ENCODE assay signal across 13 mouse cellular contexts in genomic region chr4:138523775-138524174, GRCm38 (mm10).
DNase-seq lines count a peak whose midpoint lies in the region; ATAC-seq and TF ChIP-seq lines count a peak whose summit lies in the region.
"Had no signal": no experiment of that assay in that cellular context is flagged by ENCODE, and none has a peak within 500 bp of the region (broad histone marks: within the 10 kb centered on the region; RNA-seq: fewer than 3 reads in every experiment).

No protein-coding gene starts in this region.

- TF ChIP-seq CTCF in left cerebral cortex, adult 2 months (IDR thresholded peaks at IDR 0.05): no peak; the same call in 1 of the 2 replicates
- no peak for TF ChIP-seq CTCF in brain, embryonic 14.5 days (IDR thresholded peaks at IDR 0.05; ENCODE audit: borderline replicate concordance, extremely low read depth, insufficient read depth, insufficient read length)

- H3K9me3 ChIP-seq in heart, embryonic 14.5 days (ENCODE audit: control insufficient read depth, low read length): no peaks in the 10 kb centered on the region
- H3K9me3 ChIP-seq in hindbrain, embryonic 13.5 days: no peaks in the 10 kb centered on the region
- H3K9me3 ChIP-seq: limb, embryonic 15.5 days; megakaryocyte, embryonic 14.5 days had no signal

- peak; percentile 46; the same call in 1 of the 2 replicates for ATAC-seq in heart, embryonic 14.5 days (ENCODE audit: insufficient number of reproducible peaks, insufficient read depth, low FRiP score, low read depth)
- peak; percentile 48; the same call in 1 of the 2 replicates for ATAC-seq in hindbrain, embryonic 13.5 days (ENCODE audit: low FRiP score)

- H3K27me3 ChIP-seq in heart, embryonic 14.5 days (ENCODE audit: control insufficient read depth, insufficient read depth, low read length): peaks cover 12% of the 10 kb centered on the region; the same call in 1 of the 2 replicates
- 0 out of 2 replicates have a peak, but pooled peaks cover 5% of the 10 kb centered on the region for H3K27me3 ChIP-seq in hindbrain, embryonic 13.5 days
- H3K27me3 ChIP-seq: limb, embryonic 15.5 days had no signal

- no peaks in the 10 kb centered on the region for H3K36me3 ChIP-seq in heart, embryonic 14.5 days (ENCODE audit: control insufficient read depth, insufficient read depth, low read length)
- no peaks in the 10 kb centered on the region for H3K36me3 ChIP-seq in hindbrain, embryonic 13.5 days
- H3K36me3 ChIP-seq: limb, embryonic 15.5 days had no signal

- DNase-seq in heart, adult 11 months: no peak
- no peak for DNase-seq in left cerebral cortex, adult 2 months (ENCODE audit: extremely low spot score in 1 of 2, low spot score in 2 of 2)
- no peak for DNase-seq in left cerebral cortex, adult 11 months (ENCODE audit: low spot score)
- peak; percentile 41 for DNase-seq in brain, embryonic 14.5 days (ENCODE audit: low read depth)
- DNase-seq in B cell, adult 2 months: no peak
- DNase-seq in testis, postnatal 14 days (ENCODE audit: low spot score): no peak
- DNase-seq: cerebellum, adult 11-12 months; kidney, adult 8-10 months; thymus, postnatal 25 days had no signal

- 1% methylated on average over 7 of the region's 7 CpGs for WGBS in heart, embryonic 14.5 days
- 31% methylated on average over 7 of the region's 7 CpGs for WGBS in hindbrain, embryonic 13.5 days

- H3K4me1 ChIP-seq in heart, embryonic 14.5 days (ENCODE audit: control insufficient read depth in 2 of 2, insufficient read depth in 2 of 2, low read length in 2 of 2): peaks cover 15 to 21% of the 10 kb centered on the region in 2 experiments
- peaks cover 31% of the 10 kb centered on the region for H3K4me1 ChIP-seq in hindbrain, embryonic 13.5 days (replicated peaks)
- H3K4me1 ChIP-seq: limb, embryonic 15.5 days; megakaryocyte, embryonic 14.5 days had no signal

- no peak overlapping the region for H3K4me3 ChIP-seq in heart, embryonic 14.5 days (ENCODE audit: control insufficient read depth in 1 of 2, insufficient read depth in 1 of 2, low read depth in 1 of 2, low read length in 2 of 2)
- no peak overlapping the region for H3K4me3 ChIP-seq in left cerebral cortex, adult 2 months
- no peak overlapping the region for H3K4me3 ChIP-seq in hindbrain, embryonic 13.5 days
- H3K4me3 ChIP-seq: limb, embryonic 15.5 days; megakaryocyte, embryonic 14.5 days had no signal

- peak overlapping the region in 1 of 2 experiments; percentile 26; a peak in 2 of 4 replicates for H3K27ac ChIP-seq in heart, embryonic 14.5 days (replicated peaks in 1 of 2; ENCODE audit: control insufficient read depth in 1 of 2, insufficient read depth in 1 of 2, low read depth in 2 of 2, low read length in 2 of 2)
- peak overlapping the region; percentile 92 for H3K27ac ChIP-seq in left cerebral cortex, adult 2 months
- peak overlapping the region; percentile 66 for H3K27ac ChIP-seq in hindbrain, embryonic 13.5 days
- H3K27ac ChIP-seq: limb, embryonic 15.5 days had no signal

- H3K4me2 ChIP-seq in heart, embryonic 14.5 days (ENCODE audit: low read length): no peak overlapping the region
- no peak overlapping the region for H3K4me2 ChIP-seq in hindbrain, embryonic 13.5 days
- H3K4me2 ChIP-seq: limb, embryonic 15.5 days had no signal

- no peak overlapping the region for H3K9ac ChIP-seq in heart, embryonic 14.5 days (ENCODE audit: low read length)
- H3K9ac ChIP-seq in hindbrain, embryonic 13.5 days: no peak overlapping the region
- H3K9ac ChIP-seq: limb, embryonic 15.5 days had no signal

- TF ChIP-seq POLR2A in brain, embryonic 14.5 days (IDR thresholded peaks at IDR 0.05; ENCODE audit: borderline replicate concordance, extremely low read depth, insufficient read depth, insufficient read length, poor library complexity, severe bottlenecking): no peak

- intact Hi-C loops in left cerebral cortex, adult 2 months (cut with DNase I): loop anchor here (2.0 kb wide), 1 partner anchor 25 kb away; no protein-coding TSS in a partner anchor
